Mouse (Mus musculus): ENCODE measurements around the gene Kdm6b. TPM values are rescaled to one million over a fixed set of nuclear protein-coding genes. Genes with fewer than 3 reads are reported as not detected.

The Kdm6b gene
- polyA plus RNA-seq, 1 experiment from 2014 or later: 24.3 TPM

DNA sequence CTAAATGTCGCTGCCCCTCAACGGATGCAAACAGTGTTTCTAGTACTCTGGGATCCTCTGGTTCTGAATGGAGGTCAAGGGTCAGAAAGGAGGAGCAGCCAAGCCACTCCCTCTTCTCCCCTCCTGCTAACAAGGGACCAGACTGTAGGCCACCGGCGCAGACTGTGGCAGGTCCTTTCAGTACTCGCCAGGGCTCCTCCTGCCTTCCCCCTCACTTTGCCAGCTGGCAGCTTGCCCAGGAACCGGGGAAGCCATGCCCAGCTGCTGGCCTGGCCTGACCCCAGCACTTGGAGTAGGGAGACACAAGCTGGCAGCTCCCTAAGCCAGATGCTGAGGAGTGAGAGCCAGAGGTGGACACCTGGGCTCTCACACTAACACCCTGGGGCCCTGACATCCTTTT lies 48.6 kb downstream of the Kdm6b start:
- peak; percentile 34 for ATAC-seq

DNA sequence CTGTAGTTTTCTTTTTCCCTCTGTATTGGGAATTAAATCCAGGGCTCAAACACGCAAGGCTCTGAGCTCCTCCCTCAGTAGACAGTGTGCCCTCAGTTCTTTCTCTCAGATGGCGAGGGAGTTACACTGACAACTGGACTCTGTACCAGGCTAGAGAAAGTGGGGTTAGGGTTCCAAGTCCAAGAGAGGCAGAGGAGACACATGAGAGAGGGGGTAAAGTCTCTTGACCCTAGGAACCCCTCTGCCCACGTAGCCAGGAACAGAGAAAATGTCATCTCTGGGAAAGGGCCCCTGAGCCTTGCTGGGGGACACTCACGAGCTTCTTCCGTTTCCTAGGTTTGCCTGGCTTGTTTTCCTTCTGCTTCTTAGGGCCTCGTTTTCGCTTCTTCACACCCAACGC lies 49.1 kb downstream of the Kdm6b start:
- 37% methylated on average over 8 of the region's 8 CpGs for WGBS
- ATAC-seq: no peak
- Histone ChIP-seq H3K9ac (0 out of 2 replicates have a peak overlapping the region, but pooled peaks have one; percentile 58), H3K4me1 (replicated peaks) (peaks cover 32% of the 10 kb centered on the region), H3K4me3 (replicated peaks) (peak overlapping the region; percentile 14; the same call in 1 of the 2 replicates), H3K27ac (peak overlapping the region; percentile 97), H3K36me3 (peaks cover 26% of the 10 kb centered on the region), H3K9me3 (no peaks in the 10 kb centered on the region), H3K27me3 (replicated peaks) (no peaks in the 10 kb centered on the region), H3K4me2 (replicated peaks) (peak overlapping the region; percentile 91)

More for the DNA sequence above, 48.6 kb downstream of the Kdm6b start:
- peak overlapping the region; percentile 91 for H3K4me2 ChIP-seq (replicated peaks)
- H3K36me3 ChIP-seq: peaks cover 21% of the 10 kb centered on the region
- peaks cover 32% of the 10 kb centered on the region for H3K4me1 ChIP-seq (replicated peaks)
- H3K27ac ChIP-seq: peak overlapping the region; percentile 97
- no peaks in the 10 kb centered on the region for H3K9me3 ChIP-seq
- WGBS: 1% methylated on average over 6 of the region's 6 CpGs
- peak overlapping the region; percentile 14 for H3K4me3 ChIP-seq (replicated peaks)
- no peaks in the 10 kb centered on the region for H3K27me3 ChIP-seq (replicated peaks)
- H3K9ac ChIP-seq: peak overlapping the region; percentile 58

DNA sequence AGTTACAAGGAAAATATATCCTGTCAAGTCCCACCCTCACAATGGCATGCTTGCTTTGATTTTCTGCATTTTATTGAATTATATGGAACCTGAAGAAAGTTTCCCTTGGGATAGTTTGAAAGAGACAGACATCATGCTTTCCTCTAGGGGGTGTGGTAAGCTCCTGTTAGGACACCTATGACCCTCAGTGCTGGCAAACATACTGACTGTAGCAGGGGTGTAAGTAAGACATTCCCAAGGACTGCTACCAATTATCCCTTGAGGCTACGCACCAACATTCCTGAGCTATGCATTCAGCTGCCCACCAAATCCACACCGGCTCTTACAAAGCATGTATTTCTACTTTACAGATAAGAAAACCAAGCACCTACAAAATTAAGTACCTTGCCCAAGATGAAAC lies 51.0 kb downstream of the Kdm6b start:
- no peak overlapping the region for H3K27ac ChIP-seq
- no peak overlapping the region for H3K9ac ChIP-seq
- no peak for ATAC-seq
- WGBS: 83% methylated on average over 2 of the region's 2 CpGs
- H3K4me1 ChIP-seq (replicated peaks): peaks cover 27% of the 10 kb centered on the region
- H3K4me2 ChIP-seq (replicated peaks): no peak overlapping the region
- no peak overlapping the region for H3K4me3 ChIP-seq (replicated peaks)
- H3K36me3 ChIP-seq: peaks cover 42% of the 10 kb centered on the region
- H3K9me3 ChIP-seq: no peaks in the 10 kb centered on the region
- no peaks in the 10 kb centered on the region for H3K27me3 ChIP-seq (replicated peaks)

DNA sequence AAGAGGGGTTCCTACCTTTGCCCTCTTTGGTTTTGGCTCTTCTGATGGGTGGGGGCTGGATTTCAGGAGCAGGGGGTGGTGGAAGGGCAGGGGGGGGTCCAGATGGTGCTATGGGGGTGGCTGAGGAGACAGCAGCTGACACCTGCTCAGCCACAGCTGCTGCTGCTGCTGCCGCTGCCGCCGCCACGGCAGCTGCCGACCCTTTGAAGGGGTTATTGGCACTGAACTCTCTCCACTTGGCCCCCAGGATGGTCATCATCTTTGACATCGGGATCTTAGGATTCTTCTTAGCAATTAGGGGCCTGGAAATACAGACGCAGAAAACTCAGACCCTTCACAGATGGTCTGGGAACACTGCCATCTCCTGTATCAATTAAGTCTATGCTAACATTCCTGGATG lies 51.5 kb downstream of the Kdm6b start:
- Histone ChIP-seq H3K9me3 (no peaks in the 10 kb centered on the region), H3K4me1 (replicated peaks) (peaks cover 27% of the 10 kb centered on the region), H3K27ac (no peak overlapping the region), H3K36me3 (peaks cover 46% of the 10 kb centered on the region), H3K9ac (no peak overlapping the region), H3K4me3 (replicated peaks) (no peak overlapping the region), H3K27me3 (replicated peaks) (no peaks in the 10 kb centered on the region), H3K4me2 (replicated peaks) (no peak overlapping the region)
- no peak for ATAC-seq
- WGBS: 73% methylated on average over 7 of the region's 7 CpGs

DNA sequence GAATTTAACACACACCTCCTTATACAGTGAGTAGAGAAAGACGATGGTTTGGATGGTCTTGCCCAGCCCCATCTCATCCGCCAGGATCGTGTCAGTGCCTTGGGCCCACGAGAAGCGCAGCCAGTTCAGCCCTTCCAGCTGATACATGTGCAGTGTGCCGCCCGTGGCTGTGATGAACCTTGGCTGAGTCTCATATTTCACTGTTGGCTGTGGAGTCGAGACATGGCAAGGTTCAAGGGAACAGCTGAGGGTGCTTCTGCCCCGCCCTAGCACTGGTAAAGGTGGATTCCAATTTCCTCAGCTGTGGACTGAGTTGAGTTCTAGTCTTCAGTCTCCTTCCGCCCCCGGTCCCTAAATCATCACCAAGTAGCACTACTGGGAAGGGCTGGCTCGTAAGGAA lies 55.8 kb downstream of the Kdm6b start:
- Histone ChIP-seq H3K4me2 (replicated peaks) (no peak overlapping the region), H3K4me3 (replicated peaks) (no peak overlapping the region), H3K27ac (no peak overlapping the region), H3K9me3 (no peaks in the 10 kb centered on the region), H3K4me1 (replicated peaks) (no peaks in the 10 kb centered on the region), H3K36me3 (peaks cover 68% of the 10 kb centered on the region), H3K9ac (no peak overlapping the region), H3K27me3 (replicated peaks) (no peaks in the 10 kb centered on the region)
- 0 out of 2 replicates have a peak, but pooled peaks have one; percentile 36 for ATAC-seq
- 83% methylated on average over 12 of the region's 12 CpGs for WGBS

DNA sequence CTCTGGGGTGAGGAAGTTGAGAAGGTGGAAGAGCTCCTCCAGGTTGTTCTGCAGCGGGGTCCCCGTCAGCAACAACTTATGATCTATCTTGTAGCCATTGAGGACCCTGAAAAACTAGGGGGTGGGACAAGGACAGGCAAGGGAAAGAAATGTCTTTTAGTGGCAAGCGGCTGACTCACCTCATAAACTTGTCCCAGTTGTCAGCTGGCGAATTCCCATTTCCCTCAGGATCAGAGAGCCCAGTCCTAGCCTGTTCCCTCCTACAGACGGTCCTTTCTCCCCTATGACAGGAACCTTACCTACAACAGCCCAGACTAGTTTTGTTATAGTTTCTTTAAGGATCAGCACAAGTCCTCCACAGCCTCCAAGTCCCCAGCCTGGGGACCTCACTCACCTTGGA lies 56.9 kb downstream of the Kdm6b start:
- Histone ChIP-seq H3K27ac (no peak overlapping the region), H3K9ac (no peak overlapping the region), H3K4me1 (replicated peaks) (no peaks in the 10 kb centered on the region), H3K4me3 (replicated peaks) (no peak overlapping the region), H3K9me3 (no peaks in the 10 kb centered on the region), H3K4me2 (replicated peaks) (no peak overlapping the region), H3K36me3 (peaks cover 75% of the 10 kb centered on the region), H3K27me3 (replicated peaks) (no peaks in the 10 kb centered on the region)
- 89% methylated on average over 5 of the region's 5 CpGs for WGBS
- no peak for ATAC-seq

Other genes with a start within 250 kb of the Kdm6b start
- gene Alox8, start 215.8 kb downstream of the Kdm6b start, polyA plus RNA-seq (2015; fragmentation: Nextera tagmentation; extraction: Ambion mirVana): 0.14 and 0.15 TPM in 2 replicates
- gene Gucy2e, start 176.6 kb downstream of the Kdm6b start, polyA plus RNA-seq (2015; fragmentation: Nextera tagmentation; extraction: Ambion mirVana): 0.03 and 0.10 TPM in 2 replicates
- gene Cntrob, start 89.9 kb downstream of the Kdm6b start, polyA plus RNA-seq (2015; fragmentation: Nextera tagmentation; extraction: Ambion mirVana): 18.5 and 19.6 TPM in 2 replicates
- 135 and 147 TPM in 2 replicates for gene Trappc1, start 89.7 kb downstream of the Kdm6b start, polyA plus RNA-seq (2015; fragmentation: Nextera tagmentation; extraction: Ambion mirVana)
- 2.2 and 2.3 TPM in 2 replicates for gene Kcnab3, start 87.4 kb downstream of the Kdm6b start, polyA plus RNA-seq (2015; fragmentation: Nextera tagmentation; extraction: Ambion mirVana)
- 10.8 and 10.9 TPM in 2 replicates for gene Rnf227, start 73.2 kb downstream of the Kdm6b start, polyA plus RNA-seq (2015; fragmentation: Nextera tagmentation; extraction: Ambion mirVana)
- 39.9 and 44.1 TPM in 2 replicates for gene Chd3, start 44.3 kb downstream of the Kdm6b start, polyA plus RNA-seq (2015; fragmentation: Nextera tagmentation; extraction: Ambion mirVana)
- 154 and 182 TPM in 2 replicates for gene Naa38, start 18.2 kb downstream of the Kdm6b start, polyA plus RNA-seq (2015; fragmentation: Nextera tagmentation; extraction: Ambion mirVana)
- gene Cyb5d1, start 18.0 kb downstream of the Kdm6b start, polyA plus RNA-seq (2015; fragmentation: Nextera tagmentation; extraction: Ambion mirVana): 22.7 and 24.8 TPM in 2 replicates
- 30.7 and 32.1 TPM in 2 replicates for gene Tmem88, start 15.4 kb downstream of the Kdm6b start, polyA plus RNA-seq (2015; fragmentation: Nextera tagmentation; extraction: Ambion mirVana)
- gene Dnah2, start 135.4 kb upstream of the Kdm6b start, polyA plus RNA-seq (2015; fragmentation: Nextera tagmentation; extraction: Ambion mirVana): 0.77 and 0.87 TPM in 2 replicates
- 9.8 and 10.2 TPM in 2 replicates for gene Efnb3, start 146.5 kb upstream of the Kdm6b start, polyA plus RNA-seq (2015; fragmentation: Nextera tagmentation; extraction: Ambion mirVana)
- gene Wrap53, start 166.6 kb upstream of the Kdm6b start, polyA plus RNA-seq (2015; fragmentation: Nextera tagmentation; extraction: Ambion mirVana): 25.1 and 25.6 TPM in 2 replicates
- 140 and 143 TPM in 2 replicates for gene Trp53, start 166.7 kb upstream of the Kdm6b start, polyA plus RNA-seq (2015; fragmentation: Nextera tagmentation; extraction: Ambion mirVana)
- 5.8 and 6.8 TPM in 2 replicates for gene Atp1b2, start 192.3 kb upstream of the Kdm6b start, polyA plus RNA-seq (2015; fragmentation: Nextera tagmentation; extraction: Ambion mirVana)
- gene Shbg, start 204.2 kb upstream of the Kdm6b start, polyA plus RNA-seq (2015; fragmentation: Nextera tagmentation; extraction: Ambion mirVana): 0.34 and 0.43 TPM in 2 replicates
- gene Sat2, start 208.3 kb upstream of the Kdm6b start, polyA plus RNA-seq (2015; fragmentation: Nextera tagmentation; extraction: Ambion mirVana): 14.1 and 16.7 TPM in 2 replicates
- 15.6 and 21.2 TPM in 2 replicates for gene Fxr2, start 219.3 kb upstream of the Kdm6b start, polyA plus RNA-seq (2015; fragmentation: Nextera tagmentation; extraction: Ambion mirVana)
- 0.20 TPM in 1 of 2 replicates, not detected in the other for gene Sox15, start 241.6 kb upstream of the Kdm6b start, polyA plus RNA-seq (2015; fragmentation: Nextera tagmentation; extraction: Ambion mirVana)
- 60.9 and 63.4 TPM in 2 replicates for gene Mpdu1, start 249.0 kb upstream of the Kdm6b start, polyA plus RNA-seq (2015; fragmentation: Nextera tagmentation; extraction: Ambion mirVana)

Measured in intestine, embryonic 15.5 days (tissue).